Mouse (Mus musculus): ENCODE measurements around the gene Cfap97. TPM values are rescaled to one million over a fixed set of nuclear protein-coding genes. Genes with fewer than 3 reads are reported as not detected.
A peak's percentile ranks its signal among the peaks of the same experiment; 100 is the strongest.
"Not testable (repeated sequence)": the region's sequence is repeated elsewhere in the genome, so short reads cannot be mapped to it uniquely, and the experiment has no call there.

Cfap97 gene
- 5.7 and 7.4 TPM in 2 replicates for total RNA-seq (2012; rRNA removed)

DNA sequence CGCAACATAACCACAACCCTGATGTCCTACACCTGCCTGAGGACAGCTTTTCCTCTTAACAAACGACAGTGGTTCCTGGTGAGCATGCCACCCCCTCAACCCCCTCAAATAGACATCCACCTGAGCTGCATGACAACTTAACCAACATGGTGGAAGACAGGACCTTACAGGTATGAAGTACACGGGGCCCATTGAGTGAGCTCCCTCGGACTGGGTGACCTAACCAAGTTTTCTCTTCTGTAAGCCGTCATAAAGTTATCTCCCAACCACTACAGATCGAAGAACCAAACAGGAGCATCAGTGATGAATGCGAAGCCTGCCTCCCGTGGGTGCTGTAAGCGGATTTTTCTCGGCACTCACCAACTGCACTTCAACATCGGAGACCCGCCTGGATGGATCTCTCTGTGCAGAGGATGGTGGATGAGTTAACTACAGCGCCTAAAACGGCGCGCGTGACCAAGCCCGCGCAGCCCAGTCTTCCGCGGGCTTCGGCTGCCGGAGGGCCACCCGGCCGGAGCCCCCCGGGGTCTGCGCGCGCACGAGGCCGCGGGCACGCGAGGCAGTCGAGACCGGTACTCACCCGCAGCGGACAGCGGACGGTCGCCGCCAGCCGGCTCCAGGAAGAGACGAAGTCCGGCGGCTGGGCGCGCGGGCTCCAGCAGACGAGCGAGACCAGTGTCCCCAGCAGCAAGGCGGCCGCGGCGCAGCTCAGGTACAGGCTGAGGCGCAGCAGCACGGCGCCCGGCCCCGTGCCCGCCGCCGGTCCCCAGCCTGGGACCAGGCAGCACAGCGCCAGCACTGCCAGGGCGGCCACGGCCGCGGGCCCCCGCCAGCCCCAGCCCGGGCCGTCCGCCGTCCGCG is at the start of gene Cfap97:
Gene Cfap97 (plus strand): TSS at position 570 of the 861 bp plus-strand sequence.
- in situ Hi-C loops (cut with MboI; ENCODE audit: low sequenced_read_pairs in 2 of 2, unreplicated experiment in 2 of 2): no loop called here
- H3K36me3 ChIP-seq (ENCODE audit: control insufficient read depth, insufficient read depth, low read length, poor library complexity, severe bottlenecking): no peaks in the 10 kb centered on the region
- H3K4me3 ChIP-seq (ENCODE audit: insufficient read depth in 1 of 2, low read depth in 1 of 2, low read length in 2 of 2, poor library complexity in 1 of 2, severe bottlenecking in 1 of 2): peak within 1 kb of the TSS; percentile 86 to 95
- H3K27ac ChIP-seq (ENCODE audit: insufficient read depth, low read depth, low read length, poor library complexity, severe bottlenecking): no peak within 1 kb of the TSS
- peak within 1 kb of the TSS; percentile 72 for H3K9ac ChIP-seq (ENCODE audit: insufficient read depth, low read depth, low read length, poor library complexity, severe bottlenecking)
- no peak for DNase-seq (ENCODE audit: low read depth, low spot score)
- TF ChIP-seq HCFC1 (IDR thresholded peaks at IDR 0.05; ENCODE audit: borderline replicate concordance, insufficient read depth, low read length): 0 out of 2 replicates have a peak, but pooled peaks have one; percentile 32
- TF ChIP-seq CHD2 (IDR thresholded peaks at IDR 0.05; ENCODE audit: low read depth, low read length): no peak
- TF ChIP-seq MAFK (IDR thresholded peaks at IDR 0.05; ENCODE audit: insufficient read depth, low read depth, low read length): no peak
- no peak for TF ChIP-seq ZC3H11A (IDR thresholded peaks at IDR 0.05; ENCODE audit: borderline replicate concordance, low read depth, low read length)
- TF ChIP-seq ZNF384 (IDR thresholded peaks at IDR 0.05; ENCODE audit: low read depth, low read length): no peak
- H3K9me3 ChIP-seq (ENCODE audit: control insufficient read depth, insufficient read depth, low read depth, low read length): no peaks in the 10 kb centered on the region
- H3K4me1 ChIP-seq (ENCODE audit: control insufficient read depth in 2 of 2, insufficient read depth in 2 of 2, low read length in 2 of 2, poor library complexity in 1 of 2): 0 out of 4 replicates have a peak, but pooled peaks cover 0 to 2% of the 10 kb centered on the region in 2 experiments

DNA sequence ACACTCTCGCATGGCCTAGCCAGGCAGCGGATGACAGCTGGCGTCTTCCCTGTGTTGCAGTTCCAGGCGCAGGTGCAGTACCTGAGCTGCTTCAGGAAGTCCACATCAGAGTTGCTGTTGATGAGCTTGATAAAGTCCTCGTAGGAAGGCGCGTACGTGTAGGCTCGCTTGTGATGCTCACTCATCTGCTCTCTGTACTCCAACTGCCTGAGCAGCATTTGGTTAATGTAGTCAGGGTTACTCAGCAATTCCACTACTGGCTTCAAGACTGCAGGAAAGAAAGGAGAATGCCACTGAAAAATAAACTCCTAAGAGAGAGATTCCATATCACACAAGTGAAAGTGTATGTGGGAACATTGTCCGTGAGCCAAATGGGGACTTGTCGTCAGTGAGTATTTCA is 48.1 kb upstream of the Cfap97 start:
- 0 out of 2 replicates have a peak, but pooled peaks cover 2% of the 10 kb centered on the region for H3K36me3 ChIP-seq (ENCODE audit: control insufficient read depth, insufficient read depth, low read length, poor library complexity, severe bottlenecking)
- H3K4me1 ChIP-seq (ENCODE audit: control insufficient read depth in 2 of 2, insufficient read depth in 2 of 2, low read length in 2 of 2, poor library complexity in 1 of 2): no peaks in the 10 kb centered on the region

DNA sequence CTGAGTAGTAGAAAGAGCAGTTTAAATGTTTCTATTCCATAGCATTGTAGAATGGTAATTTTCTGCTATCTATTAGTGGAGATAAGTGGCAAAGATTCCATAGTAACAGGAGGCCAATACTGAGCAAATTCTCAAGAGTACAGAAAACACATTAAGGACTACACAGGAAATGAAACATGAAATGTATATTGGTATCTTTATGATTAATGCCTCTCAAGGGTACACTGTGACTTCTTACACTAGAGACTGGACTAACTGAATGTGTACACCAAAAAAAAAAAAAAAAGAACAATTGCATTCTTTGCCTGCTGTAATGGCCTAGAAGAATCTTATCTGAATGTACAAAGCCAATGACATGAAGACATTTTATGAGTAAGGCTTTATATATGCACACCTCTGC is 43.9 kb upstream of the Cfap97 start:
- Histone ChIP-seq H3K4me1 (ENCODE audit: control insufficient read depth in 2 of 2, insufficient read depth in 2 of 2, low read length in 2 of 2, poor library complexity in 1 of 2) (no peaks in the 10 kb centered on the region), H3K27ac (ENCODE audit: insufficient read depth, low read depth, low read length, poor library complexity, severe bottlenecking) (no peak overlapping the region), H3K9me3 (ENCODE audit: control insufficient read depth, insufficient read depth, low read depth, low read length) (no peaks in the 10 kb centered on the region), H3K36me3 (ENCODE audit: control insufficient read depth, insufficient read depth, low read length, poor library complexity, severe bottlenecking) (0 out of 2 replicates have a peak, but pooled peaks cover 2% of the 10 kb centered on the region), H3K9ac (ENCODE audit: insufficient read depth, low read depth, low read length, poor library complexity, severe bottlenecking) (no peak overlapping the region), H3K4me3 (ENCODE audit: insufficient read depth in 1 of 2, low read depth in 1 of 2, low read length in 2 of 2, poor library complexity in 1 of 2, severe bottlenecking in 1 of 2) (no peak overlapping the region)
- in situ Hi-C loops (cut with MboI; ENCODE audit: low sequenced_read_pairs in 2 of 2, unreplicated experiment in 2 of 2): no loop called here
- TF ChIP-seq HCFC1 (IDR thresholded peaks at IDR 0.05; ENCODE audit: borderline replicate concordance, insufficient read depth, low read length) (no peak), ZNF384 (IDR thresholded peaks at IDR 0.05; ENCODE audit: low read depth, low read length) (no peak), CHD2 (IDR thresholded peaks at IDR 0.05; ENCODE audit: low read depth, low read length) (no peak), MAFK (IDR thresholded peaks at IDR 0.05; ENCODE audit: insufficient read depth, low read depth, low read length) (no peak), ZC3H11A (IDR thresholded peaks at IDR 0.05; ENCODE audit: borderline replicate concordance, low read depth, low read length) (no peak)
- no peak for DNase-seq (ENCODE audit: low read depth, low spot score)

More for the DNA sequence above, 48.1 kb upstream of the Cfap97 start:
- Histone ChIP-seq H3K9me3 (ENCODE audit: control insufficient read depth, insufficient read depth, low read depth, low read length) (no peaks in the 10 kb centered on the region; the same call in 1 of the 2 replicates), H3K9ac (ENCODE audit: insufficient read depth, low read depth, low read length, poor library complexity, severe bottlenecking) (no peak overlapping the region), H3K4me3 (ENCODE audit: insufficient read depth in 1 of 2, low read depth in 1 of 2, low read length in 2 of 2, poor library complexity in 1 of 2, severe bottlenecking in 1 of 2) (no peak overlapping the region), H3K27ac (ENCODE audit: insufficient read depth, low read depth, low read length, poor library complexity, severe bottlenecking) (no peak overlapping the region)
- in situ Hi-C loops (cut with MboI; ENCODE audit: low sequenced_read_pairs in 2 of 2, unreplicated experiment in 2 of 2): no loop called here
- DNase-seq (ENCODE audit: low read depth, low spot score): no peak
- TF ChIP-seq MAFK (IDR thresholded peaks at IDR 0.05; ENCODE audit: insufficient read depth, low read depth, low read length) (no peak), ZC3H11A (IDR thresholded peaks at IDR 0.05; ENCODE audit: borderline replicate concordance, low read depth, low read length) (no peak)

DNA sequence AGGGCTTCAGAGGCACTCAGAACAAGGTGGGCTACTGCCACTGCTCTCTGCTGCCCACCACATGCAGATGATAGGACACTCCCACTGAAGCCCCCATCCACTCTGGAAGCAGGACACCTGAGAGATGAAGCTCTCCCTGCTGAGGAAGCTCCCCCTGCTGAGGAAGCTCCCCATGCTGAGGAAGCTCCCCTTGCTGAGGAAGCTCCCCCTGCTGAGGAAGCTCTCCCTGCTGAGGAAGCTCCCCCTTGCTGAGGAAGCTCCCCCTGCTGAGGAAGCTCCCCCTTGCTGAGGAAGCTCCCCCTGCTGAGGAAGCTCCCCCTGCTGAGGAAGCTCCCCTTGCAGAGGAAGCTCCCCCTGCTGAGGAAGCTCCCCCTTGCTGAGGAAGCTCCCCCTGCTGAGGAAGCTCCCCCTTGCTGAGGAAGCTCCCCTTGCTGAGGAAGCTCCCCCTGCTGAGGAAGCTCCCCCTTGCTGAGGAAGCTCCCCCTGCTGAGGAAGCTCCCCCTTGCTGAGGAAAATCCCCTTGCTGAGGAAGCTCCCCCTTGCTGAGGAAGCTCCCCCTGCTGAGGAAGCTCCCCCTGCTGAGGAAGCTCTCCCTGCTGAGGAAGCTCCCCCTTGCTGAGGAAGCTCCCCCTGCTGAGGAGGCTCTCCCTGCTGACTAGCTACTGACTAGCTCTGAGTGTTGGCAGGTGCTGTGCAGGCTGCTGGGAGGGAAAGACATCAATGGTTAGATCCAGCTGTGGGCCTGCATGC is 38.0 kb upstream of the Cfap97 start:
- H3K9ac ChIP-seq (ENCODE audit: insufficient read depth, low read depth, low read length, poor library complexity, severe bottlenecking); H3K9me3 ChIP-seq (ENCODE audit: control insufficient read depth, insufficient read depth, low read depth, low read length); in situ Hi-C loops (cut with MboI; ENCODE audit: low sequenced_read_pairs in 2 of 2, unreplicated experiment in 2 of 2); DNase-seq (ENCODE audit: low read depth, low spot score); H3K4me3 ChIP-seq (ENCODE audit: insufficient read depth in 1 of 2, low read depth in 1 of 2, low read length in 2 of 2, poor library complexity in 1 of 2, severe bottlenecking in 1 of 2); H3K4me1 ChIP-seq (ENCODE audit: control insufficient read depth in 2 of 2, insufficient read depth in 2 of 2, low read length in 2 of 2, poor library complexity in 1 of 2); H3K27ac ChIP-seq (ENCODE audit: insufficient read depth, low read depth, low read length, poor library complexity, severe bottlenecking); H3K36me3 ChIP-seq (ENCODE audit: control insufficient read depth, insufficient read depth, low read length, poor library complexity, severe bottlenecking): not testable (repeated sequence)

Measured in ES-E14 (cell line).